Mouse (Mus musculus): Measurements from ENCODE around the gene Akap7. TPM values are rescaled to one million over a fixed set of nuclear protein-coding genes. Genes with fewer than 3 reads are reported as not detected.
A peak's percentile ranks its signal among the peaks of the same experiment; 100 is the strongest.

The Akap7 gene
- polyA plus RNA-seq, 2 experiments: 14.3 to 26.8 TPM

- Histone ChIP-seq H3K9ac (replicated peaks) (no peak overlapping the region), H3K9me3 (ENCODE audit: control insufficient read depth, low read length) (no peaks in the 10 kb centered on the region), H3K4me1 (replicated peaks; ENCODE audit: control insufficient read depth in 2 of 2, insufficient read depth in 2 of 2, low read length in 1 of 2) (peaks cover 0 to 3% of the 10 kb centered on the region in 2 experiments; a peak in 1 of 4 replicates), H3K27me3 (ENCODE audit: control insufficient read depth, insufficient read depth, low read length) (no peaks in the 10 kb centered on the region), H3K27ac (no peak overlapping the region), H3K36me3 (replicated peaks; ENCODE audit: control insufficient read depth, insufficient read depth, low read depth) (no peaks in the 10 kb centered on the region), H3K4me3 (ENCODE audit: insufficient read depth in 1 of 2, low read depth in 2 of 2, low read length in 2 of 2) (no peak overlapping the region), H3K4me2 (ENCODE audit: low read depth) (no peak overlapping the region)
- no peak for TF ChIP-seq EP300 (IDR thresholded peaks at IDR 0.05; ENCODE audit: low read depth)
- TF ChIP-seq CTCF (IDR thresholded peaks at IDR 0.05; ENCODE audit: low read depth): no peak
- ATAC-seq (ENCODE audit: insufficient read depth) (no peak), DNase-seq (ENCODE audit: low read depth in 3 of 3, low spot score in 3 of 3) (no peak)
- WGBS (ENCODE audit: insufficient replicate concordance): 68% methylated on average over 7 of the region's 7 CpGs
Measured at GRCm38 (mm10) chr10:25151172-25151800, 156.4 kb downstream of the Akap7 start.

GRCm38 (mm10) chr10:25145851-25146250 lies 161.8 kb downstream of the Akap7 start:
- Histone ChIP-seq H3K9ac (replicated peaks) (no peak overlapping the region), H3K4me1 (replicated peaks; ENCODE audit: control insufficient read depth in 2 of 2, insufficient read depth in 2 of 2, low read length in 1 of 2) (peaks cover 5 to 9% of the 10 kb centered on the region in 2 experiments; a peak in 2 of 4 replicates), H3K27me3 (ENCODE audit: control insufficient read depth, insufficient read depth, low read length) (no peaks in the 10 kb centered on the region), H3K36me3 (replicated peaks; ENCODE audit: control insufficient read depth, insufficient read depth, low read depth) (no peaks in the 10 kb centered on the region), H3K4me2 (ENCODE audit: low read depth) (no peak overlapping the region; the same call in 1 of the 2 replicates), H3K9me3 (ENCODE audit: control insufficient read depth, low read length) (no peaks in the 10 kb centered on the region), H3K27ac (no peak overlapping the region), H3K4me3 (ENCODE audit: insufficient read depth in 1 of 2, low read depth in 2 of 2, low read length in 2 of 2) (no peak overlapping the region)
- ATAC-seq (ENCODE audit: insufficient read depth) (no peak), DNase-seq (ENCODE audit: low read depth in 3 of 3, low spot score in 3 of 3) (no peak)
- TF ChIP-seq EP300 (IDR thresholded peaks at IDR 0.05; ENCODE audit: low read depth): no peak
- TF ChIP-seq CTCF (IDR thresholded peaks at IDR 0.05; ENCODE audit: low read depth): no peak
- 74% methylated on average over 12 of the region's 12 CpGs for WGBS (ENCODE audit: insufficient replicate concordance)

GRCm38 (mm10) chr10:25144787-25145761 lies 162.6 kb downstream of the Akap7 start:
- Histone ChIP-seq H3K27me3 (ENCODE audit: control insufficient read depth, insufficient read depth, low read length) (no peaks in the 10 kb centered on the region), H3K9ac (replicated peaks) (no peak overlapping the region), H3K4me2 (ENCODE audit: low read depth) (peak overlapping the region; percentile 30), H3K4me1 (replicated peaks; ENCODE audit: control insufficient read depth in 2 of 2, insufficient read depth in 2 of 2, low read length in 1 of 2) (peaks cover 5 to 12% of the 10 kb centered on the region in 2 experiments), H3K4me3 (ENCODE audit: insufficient read depth in 1 of 2, low read depth in 2 of 2, low read length in 2 of 2) (no peak overlapping the region), H3K9me3 (ENCODE audit: control insufficient read depth, low read length) (no peaks in the 10 kb centered on the region), H3K27ac (no peak overlapping the region), H3K36me3 (replicated peaks; ENCODE audit: control insufficient read depth, insufficient read depth, low read depth) (no peaks in the 10 kb centered on the region)
- TF ChIP-seq EP300 (IDR thresholded peaks at IDR 0.05; ENCODE audit: low read depth) (no peak), CTCF (IDR thresholded peaks at IDR 0.05; ENCODE audit: low read depth) (no peak)
- DNase-seq (ENCODE audit: low read depth in 3 of 3, low spot score in 3 of 3) (no peak), ATAC-seq (ENCODE audit: insufficient read depth) (peak; percentile 61; the same call in 1 of the 2 replicates)
- 20% methylated on average over 18 of the region's 18 CpGs for WGBS (ENCODE audit: insufficient replicate concordance)

- no peaks in the 10 kb centered on the region for H3K36me3 ChIP-seq (replicated peaks; ENCODE audit: control insufficient read depth, insufficient read depth, low read depth)
- no peak for DNase-seq (ENCODE audit: low read depth in 3 of 3, low spot score in 3 of 3)
- no peak for TF ChIP-seq EP300 (IDR thresholded peaks at IDR 0.05; ENCODE audit: low read depth)
- TF ChIP-seq CTCF (IDR thresholded peaks at IDR 0.05; ENCODE audit: low read depth): no peak
- no peaks in the 10 kb centered on the region for H3K9me3 ChIP-seq (ENCODE audit: control insufficient read depth, low read length)
- peaks cover 5 to 12% of the 10 kb centered on the region in 2 experiments for H3K4me1 ChIP-seq (replicated peaks; ENCODE audit: control insufficient read depth in 2 of 2, insufficient read depth in 2 of 2, low read length in 1 of 2)
- no peak overlapping the region for H3K4me3 ChIP-seq (ENCODE audit: insufficient read depth in 1 of 2, low read depth in 2 of 2, low read length in 2 of 2)
- H3K4me2 ChIP-seq (ENCODE audit: low read depth): no peak overlapping the region
- 80% methylated on average over 1 of the region's 1 CpGs for whole genome bisulfite sequencing (ENCODE audit: insufficient replicate concordance)
- ATAC-seq (ENCODE audit: insufficient read depth): no peak
- H3K9ac ChIP-seq (replicated peaks): no peak overlapping the region
- H3K27ac ChIP-seq: no peak overlapping the region
- H3K27me3 ChIP-seq (ENCODE audit: control insufficient read depth, insufficient read depth, low read length): no peaks in the 10 kb centered on the region
Measured at GRCm38 (mm10) chr10:25141781-25142180, 165.9 kb downstream of the Akap7 start.
